Mouse (Mus musculus): ENCODE data around the gene Sat1. TPM values are rescaled to one million over a fixed set of nuclear protein-coding genes. Genes with fewer than 3 reads are reported as not detected.

The Sat1 gene
- polyA plus RNA-seq, 1 experiment: 65.8 TPM

GRCm38 (mm10) chrX:155202406-155203305 lies 13.6 kb downstream of the Sat1 start:
- Histone ChIP-seq H3K4me3 (replicated peaks; ENCODE audit: extremely low read depth, low read depth, low read length) (no peak overlapping the region), H3K4me1 (ENCODE audit: control insufficient read depth, insufficient read depth, low read length) (no peaks in the 10 kb centered on the region)
- no peak for DNase-seq
- 51% methylated on average over 2 of the region's 2 CpGs for WGBS
- TF ChIP-seq CTCF (IDR thresholded peaks at IDR 0.05; ENCODE audit: insufficient read depth, low read length) (no peak), POLR2A (IDR thresholded peaks at IDR 0.05; ENCODE audit: borderline replicate concordance, extremely low read depth, low read depth, low read length) (no peak)

- TF ChIP-seq CTCF (IDR thresholded peaks at IDR 0.05; ENCODE audit: insufficient read depth, low read length) (no peak), POLR2A (IDR thresholded peaks at IDR 0.05; ENCODE audit: borderline replicate concordance, extremely low read depth, low read depth, low read length) (no peak)
- no peak for DNase-seq
- H3K4me1 ChIP-seq (ENCODE audit: control insufficient read depth, insufficient read depth, low read length): no peaks in the 10 kb centered on the region
- 80% methylated on average over 1 of the region's 1 CpGs for WGBS
- H3K4me3 ChIP-seq (replicated peaks; ENCODE audit: extremely low read depth, low read depth, low read length): no peak overlapping the region
Observed at GRCm38 (mm10) chrX:155201799-155202198, 14.4 kb downstream of the Sat1 start.

- Histone ChIP-seq H3K4me3 (replicated peaks; ENCODE audit: extremely low read depth, low read depth, low read length) (no peak overlapping the region), H3K4me1 (ENCODE audit: control insufficient read depth, insufficient read depth, low read length) (no peaks in the 10 kb centered on the region)
- TF ChIP-seq POLR2A (IDR thresholded peaks at IDR 0.05; ENCODE audit: borderline replicate concordance, extremely low read depth, low read depth, low read length) (no peak), CTCF (IDR thresholded peaks at IDR 0.05; ENCODE audit: insufficient read depth, low read length) (no peak)
- DNase-seq: no peak
- 90% methylated on average over 4 of the region's 4 CpGs for WGBS
Observed at GRCm38 (mm10) chrX:155194979-155195378, 21.3 kb downstream of the Sat1 start.

GRCm38 (mm10) chrX:155193732-155194443 lies 22.4 kb downstream of the Sat1 start:
- Histone ChIP-seq H3K4me3 (replicated peaks; ENCODE audit: extremely low read depth, low read depth, low read length) (no peak overlapping the region), H3K4me1 (ENCODE audit: control insufficient read depth, insufficient read depth, low read length) (no peaks in the 10 kb centered on the region)
- no peak for DNase-seq
- WGBS: 43% methylated on average over 5 of the region's 5 CpGs
- TF ChIP-seq CTCF (IDR thresholded peaks at IDR 0.05; ENCODE audit: insufficient read depth, low read length) (no peak), POLR2A (IDR thresholded peaks at IDR 0.05; ENCODE audit: borderline replicate concordance, extremely low read depth, low read depth, low read length) (no peak)

GRCm38 (mm10) chrX:155191941-155192340 lies 24.3 kb downstream of the Sat1 start:
- 63% methylated on average over 4 of the region's 4 CpGs for WGBS
- H3K4me3 ChIP-seq (replicated peaks; ENCODE audit: extremely low read depth, low read depth, low read length): no peak overlapping the region

GRCm38 (mm10) chrX:155177640-155178039 lies 38.6 kb downstream of the Sat1 start:
- WGBS: 60% methylated on average over 2 of the region's 2 CpGs
- no peak overlapping the region for H3K4me3 ChIP-seq (replicated peaks; ENCODE audit: extremely low read depth, low read depth, low read length)
- DNase-seq: no peak
- TF ChIP-seq CTCF (IDR thresholded peaks at IDR 0.05; ENCODE audit: insufficient read depth, low read length): no peak
- no peak for TF ChIP-seq POLR2A (IDR thresholded peaks at IDR 0.05; ENCODE audit: borderline replicate concordance, extremely low read depth, low read depth, low read length)
- no peaks in the 10 kb centered on the region for H3K4me1 ChIP-seq (ENCODE audit: control insufficient read depth, insufficient read depth, low read length)

More at GRCm38 (mm10) chrX:155191941-155192340, 24.3 kb downstream of the Sat1 start:
- DNase-seq: no peak
- TF ChIP-seq POLR2A (IDR thresholded peaks at IDR 0.05; ENCODE audit: borderline replicate concordance, extremely low read depth, low read depth, low read length) (no peak), CTCF (IDR thresholded peaks at IDR 0.05; ENCODE audit: insufficient read depth, low read length) (no peak)
- no peaks in the 10 kb centered on the region for H3K4me1 ChIP-seq (ENCODE audit: control insufficient read depth, insufficient read depth, low read length)

GRCm38 (mm10) chrX:155177230-155177629 lies 39.0 kb downstream of the Sat1 start:
- TF ChIP-seq POLR2A (IDR thresholded peaks at IDR 0.05; ENCODE audit: borderline replicate concordance, extremely low read depth, low read depth, low read length): no peak
- no peak for TF ChIP-seq CTCF (IDR thresholded peaks at IDR 0.05; ENCODE audit: insufficient read depth, low read length)
- 75% methylated on average over 2 of the region's 2 CpGs for WGBS
- Histone ChIP-seq H3K4me3 (replicated peaks; ENCODE audit: extremely low read depth, low read depth, low read length) (no peak overlapping the region), H3K4me1 (ENCODE audit: control insufficient read depth, insufficient read depth, low read length) (no peaks in the 10 kb centered on the region)
- no peak for DNase-seq

GRCm38 (mm10) chrX:155175568-155175967 lies 40.7 kb downstream of the Sat1 start:
- 67% methylated on average over 4 of the region's 4 CpGs for WGBS
- no peak for TF ChIP-seq CTCF (IDR thresholded peaks at IDR 0.05; ENCODE audit: insufficient read depth, low read length)
- no peak for TF ChIP-seq POLR2A (IDR thresholded peaks at IDR 0.05; ENCODE audit: borderline replicate concordance, extremely low read depth, low read depth, low read length)

GRCm38 (mm10) chrX:155172310-155172709 lies 43.9 kb downstream of the Sat1 start:
- no peak overlapping the region for H3K4me3 ChIP-seq (replicated peaks; ENCODE audit: extremely low read depth, low read depth, low read length)
- TF ChIP-seq POLR2A (IDR thresholded peaks at IDR 0.05; ENCODE audit: borderline replicate concordance, extremely low read depth, low read depth, low read length) (no peak), CTCF (IDR thresholded peaks at IDR 0.05; ENCODE audit: insufficient read depth, low read length) (no peak)
- no peaks in the 10 kb centered on the region for H3K4me1 ChIP-seq (ENCODE audit: control insufficient read depth, insufficient read depth, low read length)
- no peak for DNase-seq

More at GRCm38 (mm10) chrX:155175568-155175967, 40.7 kb downstream of the Sat1 start:
- Histone ChIP-seq H3K4me1 (ENCODE audit: control insufficient read depth, insufficient read depth, low read length) (no peaks in the 10 kb centered on the region), H3K4me3 (replicated peaks; ENCODE audit: extremely low read depth, low read depth, low read length) (no peak overlapping the region)
- DNase-seq: no peak

Measured in lung, adult 2 months (tissue).